Mouse (Mus musculus): ENCODE results near the gene Gm16223. TPM values are rescaled to one million over a fixed set of nuclear protein-coding genes. Genes with fewer than 3 reads are reported as not detected.

The Gm16223 gene
- polyA plus RNA-seq, 1 experiment from 2014 or later, result not detected

DNA sequence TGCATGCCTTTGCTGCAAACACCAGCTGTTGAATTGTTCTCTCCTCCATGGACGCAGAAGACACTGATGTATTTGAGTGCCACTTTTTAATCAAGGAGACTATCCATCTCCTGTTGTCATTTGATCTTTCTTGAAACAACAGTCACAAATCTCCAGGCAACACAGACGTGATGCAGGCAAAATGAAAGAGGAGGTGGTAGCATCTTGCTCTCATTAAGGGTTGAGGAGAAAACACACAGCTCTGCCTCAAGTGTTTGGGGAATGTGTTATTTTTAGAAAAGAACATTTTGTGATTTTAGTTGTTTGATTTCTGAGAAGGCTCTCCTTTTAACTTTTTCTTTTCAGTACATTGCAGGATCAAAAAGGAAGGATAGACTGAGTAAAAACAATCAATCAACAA is 107.7 kb downstream of the Gm16223 start:
- no peak overlapping the region for H3K4me3 ChIP-seq (ENCODE audit: low read depth, low read length)
- no peaks in the 10 kb centered on the region for H3K9me3 ChIP-seq (ENCODE audit: control insufficient read depth, low read length)
- H3K4me1 ChIP-seq (replicated peaks; ENCODE audit: control insufficient read depth, insufficient read depth, low read length), result no peaks in the 10 kb centered on the region
- ATAC-seq (replicated peaks; ENCODE audit: low FRiP score) (no peak), DNase-seq (ENCODE audit: low spot score) (no peak)
- H3K27ac ChIP-seq (ENCODE audit: low read depth, low read length), result no peak overlapping the region
- no peak overlapping the region for H3K4me2 ChIP-seq (ENCODE audit: low read depth, low read length, severe bottlenecking)
- no peaks in the 10 kb centered on the region for H3K27me3 ChIP-seq (ENCODE audit: control insufficient read depth, insufficient read depth, low read length)
- 81% methylated on average over 2 of the region's 2 CpGs for WGBS
- H3K9ac ChIP-seq (ENCODE audit: low read length), result no peak overlapping the region
- H3K36me3 ChIP-seq (ENCODE audit: control insufficient read depth, insufficient read depth, low read length), result no peaks in the 10 kb centered on the region

DNA sequence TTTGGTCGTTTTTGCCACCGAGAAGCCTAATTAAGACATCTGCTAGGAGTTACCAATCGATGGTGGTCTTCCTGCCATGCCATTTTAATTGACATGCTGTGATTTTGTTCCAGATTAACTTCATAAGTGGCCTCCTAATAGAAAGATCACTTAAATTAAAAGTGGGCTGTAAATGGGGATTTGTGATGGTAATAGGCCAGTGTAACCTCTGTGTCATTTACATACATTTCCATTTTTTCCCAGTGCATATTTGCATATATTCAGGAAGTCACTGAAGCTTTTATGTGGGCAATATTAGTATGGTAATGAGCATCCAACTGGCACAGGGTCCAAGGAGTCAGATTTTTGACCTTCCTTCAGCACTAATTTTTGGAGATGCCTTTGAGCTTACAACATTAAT is 130.7 kb downstream of the Gm16223 start:
- Histone ChIP-seq H3K9me3 (ENCODE audit: control insufficient read depth, low read length) (no peaks in the 10 kb centered on the region; the same call in 1 of the 2 replicates), H3K36me3 (ENCODE audit: control insufficient read depth, insufficient read depth, low read length) (no peaks in the 10 kb centered on the region), H3K27me3 (ENCODE audit: control insufficient read depth, insufficient read depth, low read length) (no peaks in the 10 kb centered on the region), H3K9ac (ENCODE audit: low read length) (no peak overlapping the region), H3K4me2 (ENCODE audit: low read depth, low read length, severe bottlenecking) (no peak overlapping the region), H3K4me3 (ENCODE audit: low read depth, low read length) (no peak overlapping the region), H3K4me1 (replicated peaks; ENCODE audit: control insufficient read depth, insufficient read depth, low read length) (no peaks in the 10 kb centered on the region), H3K27ac (ENCODE audit: low read depth, low read length) (no peak overlapping the region)
- DNase-seq (ENCODE audit: low spot score) (no peak), ATAC-seq (replicated peaks; ENCODE audit: low FRiP score) (no peak)
- 52% methylated on average over 3 of the region's 3 CpGs for WGBS

DNA sequence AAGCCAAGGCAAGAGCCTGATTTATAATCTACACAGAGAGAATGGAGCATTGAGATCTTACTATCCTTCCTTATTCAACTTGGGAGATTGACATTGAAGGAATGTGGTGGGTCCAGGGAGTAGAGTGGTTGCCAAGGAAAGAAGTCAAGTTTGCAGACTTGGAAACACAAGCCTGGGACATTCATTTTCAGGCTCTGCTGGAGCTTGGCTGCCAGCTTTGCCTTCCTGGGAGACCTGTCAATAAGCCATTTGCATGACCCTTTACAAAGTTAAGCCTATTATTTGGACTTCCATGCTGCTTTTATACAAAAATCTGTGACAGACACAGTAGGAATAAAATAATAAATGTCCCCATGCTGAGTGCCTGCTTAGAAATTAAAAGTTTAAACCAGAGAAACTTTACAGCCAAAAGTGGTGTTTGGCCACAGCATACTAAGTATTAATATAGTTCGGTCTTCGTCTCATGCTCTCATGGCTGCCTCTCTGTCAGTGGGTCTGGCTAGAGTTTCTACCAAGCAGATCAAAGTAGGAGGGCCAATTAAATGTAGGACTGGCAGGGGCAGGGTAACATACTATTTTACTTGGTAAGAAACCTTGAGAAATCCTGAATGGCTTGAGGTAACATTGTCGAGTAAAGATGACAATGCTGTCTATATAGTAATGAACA is 139.8 kb downstream of the Gm16223 start:
- DNase-seq (ENCODE audit: low spot score) (no peak), ATAC-seq (replicated peaks; ENCODE audit: low FRiP score) (no peak; the same call in 1 of the 2 replicates)

DNA sequence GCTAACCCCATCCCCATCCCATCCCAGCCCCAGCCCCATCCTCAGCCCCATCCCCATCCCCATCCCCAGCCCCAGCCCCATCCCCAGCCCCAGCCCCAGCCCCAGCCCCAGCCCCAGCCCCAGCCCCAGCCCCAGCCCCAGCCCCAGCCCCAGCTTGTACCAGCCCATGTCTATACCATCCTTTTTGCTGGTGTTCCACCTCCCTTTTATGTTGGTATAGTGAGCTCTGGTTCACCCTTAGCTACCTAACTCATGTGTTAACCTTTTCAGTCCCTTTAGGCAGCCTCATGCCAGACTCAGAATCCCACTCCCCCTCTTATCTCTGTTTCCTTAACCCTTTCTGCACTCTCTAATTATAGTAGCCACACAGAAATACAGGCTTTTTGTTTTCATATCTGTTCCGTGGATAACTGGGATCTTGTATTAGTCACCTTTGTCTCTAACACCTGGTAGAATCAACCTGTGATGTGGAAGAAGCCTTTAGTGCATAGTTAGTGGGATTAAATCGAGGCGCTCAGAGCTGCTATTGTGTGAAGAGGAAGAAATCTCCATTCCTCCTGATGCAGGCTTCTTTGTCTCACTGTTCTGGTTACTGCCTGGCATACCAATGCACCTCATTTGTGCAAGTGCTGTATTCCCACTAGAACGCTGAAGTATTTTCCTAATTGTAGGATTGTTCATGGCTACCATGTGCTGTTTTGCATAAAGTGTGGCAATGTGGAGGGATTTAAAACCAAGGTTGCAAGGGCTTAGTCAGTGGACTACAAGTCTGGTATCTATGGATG is 144.0 kb downstream of the Gm16223 start:
- 19% methylated on average over 4 of the region's 4 CpGs for WGBS
- H3K27ac ChIP-seq (ENCODE audit: low read depth, low read length), result no peak overlapping the region
- no peak overlapping the region for H3K4me2 ChIP-seq (ENCODE audit: low read depth, low read length, severe bottlenecking)
- H3K36me3 ChIP-seq (ENCODE audit: control insufficient read depth, insufficient read depth, low read length), result no peaks in the 10 kb centered on the region
- no peaks in the 10 kb centered on the region for H3K4me1 ChIP-seq (replicated peaks; ENCODE audit: control insufficient read depth, insufficient read depth, low read length)
- DNase-seq (ENCODE audit: low spot score) (no peak), ATAC-seq (replicated peaks; ENCODE audit: low FRiP score) (peak; percentile 53)
- no peaks in the 10 kb centered on the region for H3K9me3 ChIP-seq (ENCODE audit: control insufficient read depth, low read length)
- H3K27me3 ChIP-seq (ENCODE audit: control insufficient read depth, insufficient read depth, low read length), result no peaks in the 10 kb centered on the region
- H3K4me3 ChIP-seq (ENCODE audit: low read depth, low read length), result no peak overlapping the region
- H3K9ac ChIP-seq (ENCODE audit: low read length), result no peak overlapping the region

More for the DNA sequence above, 139.8 kb downstream of the Gm16223 start:
- Histone ChIP-seq H3K9me3 (ENCODE audit: control insufficient read depth, low read length) (no peaks in the 10 kb centered on the region), H3K4me2 (ENCODE audit: low read depth, low read length, severe bottlenecking) (no peak overlapping the region), H3K9ac (ENCODE audit: low read length) (no peak overlapping the region), H3K4me3 (ENCODE audit: low read depth, low read length) (no peak overlapping the region), H3K4me1 (replicated peaks; ENCODE audit: control insufficient read depth, insufficient read depth, low read length) (no peaks in the 10 kb centered on the region), H3K27me3 (ENCODE audit: control insufficient read depth, insufficient read depth, low read length) (no peaks in the 10 kb centered on the region), H3K36me3 (ENCODE audit: control insufficient read depth, insufficient read depth, low read length) (no peaks in the 10 kb centered on the region), H3K27ac (ENCODE audit: low read depth, low read length) (no peak overlapping the region)
- WGBS, result 77% methylated on average over 3 of the region's 3 CpGs

DNA sequence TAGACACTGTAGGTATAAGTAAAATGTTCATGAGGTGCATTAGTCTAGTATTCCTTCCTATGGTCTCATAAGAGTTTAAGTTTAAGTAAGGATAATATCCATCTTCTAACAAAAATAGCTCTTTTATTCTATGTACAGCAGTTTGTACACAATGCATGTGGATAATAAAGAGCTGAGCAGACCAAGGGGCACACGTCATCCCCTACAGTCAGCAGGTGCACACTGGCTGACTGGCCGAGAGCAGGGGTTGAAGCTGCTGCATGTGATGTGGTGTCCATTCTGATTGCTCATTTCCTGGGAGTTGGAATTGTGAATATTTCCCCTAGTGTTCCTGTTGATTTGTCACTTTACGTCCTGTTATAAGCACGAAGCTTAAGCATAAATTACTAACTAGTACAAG is 144.6 kb downstream of the Gm16223 start:
- no peak for DNase-seq (ENCODE audit: low spot score)
- Histone ChIP-seq H3K9me3 (ENCODE audit: control insufficient read depth, low read length) (no peaks in the 10 kb centered on the region), H3K27me3 (ENCODE audit: control insufficient read depth, insufficient read depth, low read length) (no peaks in the 10 kb centered on the region), H3K27ac (ENCODE audit: low read depth, low read length) (no peak overlapping the region), H3K4me1 (replicated peaks; ENCODE audit: control insufficient read depth, insufficient read depth, low read length) (no peaks in the 10 kb centered on the region), H3K4me2 (ENCODE audit: low read depth, low read length, severe bottlenecking) (no peak overlapping the region), H3K9ac (ENCODE audit: low read length) (no peak overlapping the region), H3K36me3 (ENCODE audit: control insufficient read depth, insufficient read depth, low read length) (no peaks in the 10 kb centered on the region), H3K4me3 (ENCODE audit: low read depth, low read length) (no peak overlapping the region)
- ATAC-seq (replicated peaks; ENCODE audit: low FRiP score), result no peak; the same call in 1 of the 2 replicates
- 80% methylated on average over 4 of the region's 4 CpGs for WGBS

DNA sequence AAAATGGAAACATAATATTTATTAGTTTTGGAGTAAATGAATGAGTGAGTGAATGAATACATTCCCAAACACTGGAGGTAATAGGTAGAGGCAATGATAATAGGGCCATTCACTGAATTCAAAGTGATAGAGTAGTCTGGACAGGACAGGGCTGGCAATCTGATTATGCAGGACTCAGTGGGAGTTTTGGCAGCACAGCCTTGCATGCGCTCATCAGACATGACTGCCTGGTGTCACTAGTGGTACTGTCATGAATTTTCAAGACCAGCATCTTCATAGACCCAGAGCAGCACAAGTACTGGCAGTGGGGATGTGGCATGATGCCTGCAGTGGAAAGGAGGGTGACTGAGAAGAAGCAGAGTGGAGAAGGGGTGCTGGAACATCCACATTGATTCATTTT is 157.1 kb downstream of the Gm16223 start:
- no peak for DNase-seq (ENCODE audit: low spot score)
- WGBS, result 87% methylated on average over 1 of the region's 1 CpGs
- no peaks in the 10 kb centered on the region for H3K27me3 ChIP-seq (ENCODE audit: control insufficient read depth, insufficient read depth, low read length)
- no peak overlapping the region for H3K4me3 ChIP-seq (ENCODE audit: low read depth, low read length)
- no peak overlapping the region for H3K4me2 ChIP-seq (ENCODE audit: low read depth, low read length, severe bottlenecking)
- no peak for ATAC-seq (replicated peaks; ENCODE audit: low FRiP score)
- no peak overlapping the region for H3K27ac ChIP-seq (ENCODE audit: low read depth, low read length)
- H3K9ac ChIP-seq (ENCODE audit: low read length), result no peak overlapping the region
- H3K4me1 ChIP-seq (replicated peaks; ENCODE audit: control insufficient read depth, insufficient read depth, low read length), result no peaks in the 10 kb centered on the region
- no peaks in the 10 kb centered on the region for H3K9me3 ChIP-seq (ENCODE audit: control insufficient read depth, low read length)
- no peaks in the 10 kb centered on the region for H3K36me3 ChIP-seq (ENCODE audit: control insufficient read depth, insufficient read depth, low read length)

DNA sequence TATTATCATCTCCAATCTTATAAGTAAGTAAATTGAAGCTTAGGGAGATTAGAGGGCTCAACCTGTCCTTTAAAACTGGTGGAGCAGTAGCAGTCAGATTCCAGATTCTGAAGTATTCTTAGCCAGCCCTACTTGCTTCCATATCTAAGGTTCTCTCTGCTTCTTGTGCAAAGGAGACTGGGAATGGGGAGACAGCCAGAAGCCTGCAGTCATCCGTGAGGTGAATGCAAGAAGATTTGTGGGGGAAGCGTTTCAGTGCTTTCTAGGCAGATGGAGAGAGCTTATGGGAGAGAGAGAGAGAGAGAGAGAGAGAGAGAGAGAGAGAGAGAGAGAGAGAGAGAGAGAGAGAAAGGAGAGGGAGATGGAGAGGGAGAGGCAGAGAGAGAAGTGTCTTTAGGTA is 160.9 kb downstream of the Gm16223 start:
- Histone ChIP-seq H3K4me1 (replicated peaks; ENCODE audit: control insufficient read depth, insufficient read depth, low read length) (no peaks in the 10 kb centered on the region), H3K27me3 (ENCODE audit: control insufficient read depth, insufficient read depth, low read length) (no peaks in the 10 kb centered on the region), H3K4me2 (ENCODE audit: low read depth, low read length, severe bottlenecking) (no peak overlapping the region), H3K9me3 (ENCODE audit: control insufficient read depth, low read length) (no peaks in the 10 kb centered on the region), H3K4me3 (ENCODE audit: low read depth, low read length) (no peak overlapping the region), H3K36me3 (ENCODE audit: control insufficient read depth, insufficient read depth, low read length) (no peaks in the 10 kb centered on the region), H3K9ac (ENCODE audit: low read length) (no peak overlapping the region), H3K27ac (ENCODE audit: low read depth, low read length) (no peak overlapping the region)
- DNase-seq (ENCODE audit: low spot score) (no peak), ATAC-seq (replicated peaks; ENCODE audit: low FRiP score) (no peak)
- WGBS, result 58% methylated on average over 2 of the region's 2 CpGs

DNA sequence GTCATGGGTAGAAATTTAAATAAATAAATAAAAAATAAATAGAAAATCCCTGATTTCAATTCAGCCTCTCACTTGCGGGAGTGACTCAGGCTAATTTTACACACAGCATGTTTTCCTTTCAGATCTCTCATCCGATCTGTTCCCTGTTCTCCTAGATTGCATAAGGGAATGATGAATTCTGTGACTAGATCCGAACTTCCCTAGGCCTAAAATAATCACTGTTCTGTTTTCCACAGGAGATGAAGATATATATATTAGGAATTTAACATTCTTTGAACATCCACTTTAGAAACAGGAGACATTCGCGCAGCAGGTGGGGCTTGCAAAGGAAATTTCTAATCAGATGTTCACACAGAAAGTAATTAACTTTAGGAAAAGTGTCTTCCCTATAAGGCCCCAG is 171.5 kb downstream of the Gm16223 start:
- Histone ChIP-seq H3K4me1 (replicated peaks; ENCODE audit: control insufficient read depth, insufficient read depth, low read length) (no peaks in the 10 kb centered on the region), H3K27me3 (ENCODE audit: control insufficient read depth, insufficient read depth, low read length) (no peaks in the 10 kb centered on the region), H3K36me3 (ENCODE audit: control insufficient read depth, insufficient read depth, low read length) (no peaks in the 10 kb centered on the region), H3K9me3 (ENCODE audit: control insufficient read depth, low read length) (no peaks in the 10 kb centered on the region), H3K27ac (ENCODE audit: low read depth, low read length) (no peak overlapping the region), H3K4me3 (ENCODE audit: low read depth, low read length) (no peak overlapping the region), H3K4me2 (ENCODE audit: low read depth, low read length, severe bottlenecking) (no peak overlapping the region), H3K9ac (ENCODE audit: low read length) (no peak overlapping the region)
- DNase-seq (ENCODE audit: low spot score) (no peak), ATAC-seq (replicated peaks; ENCODE audit: low FRiP score) (no peak)
- 76% methylated on average over 5 of the region's 5 CpGs for WGBS

DNA sequence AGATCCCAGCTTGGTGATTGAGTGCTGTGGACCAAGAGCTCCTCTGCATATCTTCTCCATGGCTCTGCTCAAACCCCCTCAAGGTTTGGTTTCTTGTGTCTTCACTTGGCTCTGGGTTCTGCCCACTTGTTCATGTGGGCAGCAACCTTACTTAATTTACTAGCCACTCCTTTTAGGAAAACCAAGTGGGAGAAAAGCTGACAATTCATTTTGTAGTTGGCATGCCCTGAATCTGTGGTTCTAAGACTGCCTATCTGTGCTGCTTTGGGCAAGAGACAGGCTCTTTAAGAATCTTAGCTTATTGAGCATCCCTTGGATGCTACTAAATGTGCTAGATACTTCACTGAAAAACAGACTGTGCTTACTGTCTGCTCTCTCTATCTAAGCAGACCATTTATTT is 172.0 kb downstream of the Gm16223 start:
- Histone ChIP-seq H3K4me3 (ENCODE audit: low read depth, low read length) (no peak overlapping the region), H3K27me3 (ENCODE audit: control insufficient read depth, insufficient read depth, low read length) (no peaks in the 10 kb centered on the region), H3K36me3 (ENCODE audit: control insufficient read depth, insufficient read depth, low read length) (no peaks in the 10 kb centered on the region), H3K4me1 (replicated peaks; ENCODE audit: control insufficient read depth, insufficient read depth, low read length) (no peaks in the 10 kb centered on the region), H3K27ac (ENCODE audit: low read depth, low read length) (no peak overlapping the region), H3K4me2 (ENCODE audit: low read depth, low read length, severe bottlenecking) (no peak overlapping the region), H3K9me3 (ENCODE audit: control insufficient read depth, low read length) (no peaks in the 10 kb centered on the region), H3K9ac (ENCODE audit: low read length) (no peak overlapping the region)
- DNase-seq (ENCODE audit: low spot score) (no peak), ATAC-seq (replicated peaks; ENCODE audit: low FRiP score) (no peak)

All from forebrain, embryonic 11.5 days (tissue).